Mouse (Mus musculus): ENCODE data around the gene Rbm45.

The Rbm45 gene

GRCm38 (mm10) chr2:76369821-76370655 is at the start of gene Rbm45:
Rbm45 (plus strand) TSS chr2:76369984.
- peak; percentile 96 to 97 for DNase-seq

GRCm38 (mm10) chr2:76320336-76320735 is 49.4 kb upstream of the Rbm45 start:
- no peak for DNase-seq

GRCm38 (mm10) chr2:76323185-76323875 is 46.5 kb upstream of the Rbm45 start:
- no peak for DNase-seq

- DNase-seq: no peak
Observed at GRCm38 (mm10) chr2:76324463-76324862, 45.3 kb upstream of the Rbm45 start.

GRCm38 (mm10) chr2:76326161-76326560 is 43.6 kb upstream of the Rbm45 start:
- DNase-seq: no peak

- no peak for DNase-seq
Observed at GRCm38 (mm10) chr2:76330081-76330480, 39.7 kb upstream of the Rbm45 start.

- DNase-seq: no peak
Observed at GRCm38 (mm10) chr2:76332161-76332805, 37.5 kb upstream of the Rbm45 start.

- DNase-seq: peak in 1 of 2 experiments; percentile 33
Observed at GRCm38 (mm10) chr2:76334596-76334995, 35.2 kb upstream of the Rbm45 start.

- DNase-seq: peak in 1 of 2 experiments; percentile 14
Observed at GRCm38 (mm10) chr2:76338215-76339156, 31.3 kb upstream of the Rbm45 start, which contains the start of gene Pde11a. Pde11a (minus strand) TSS chr2:76338774.

GRCm38 (mm10) chr2:76342146-76342545 is 27.6 kb upstream of the Rbm45 start:
- DNase-seq: peak; percentile 67

GRCm38 (mm10) chr2:76347839-76348238 is 21.9 kb upstream of the Rbm45 start:
- no peak for DNase-seq

GRCm38 (mm10) chr2:76360226-76360625 is 9.6 kb upstream of the Rbm45 start, which contains the start of gene Cyct:
Cyct (minus strand) TSS chr2:76360450.
- DNase-seq: no peak

GRCm38 (mm10) chr2:76362111-76362510 is 7.7 kb upstream of the Rbm45 start:
- DNase-seq: peak; percentile 53 to 70

- DNase-seq: no peak
Observed at GRCm38 (mm10) chr2:76365811-76366210, 4.0 kb upstream of the Rbm45 start.

GRCm38 (mm10) chr2:76367188-76367922 is 2.4 kb upstream of the Rbm45 start:
- peak; percentile 93 to 95 for DNase-seq

- no peak for DNase-seq
Observed at GRCm38 (mm10) chr2:76368861-76369660, 723 bp upstream of the Rbm45 start.

GRCm38 (mm10) chr2:76370656-76370922 is 805 bp downstream of the Rbm45 start:
- no peak for DNase-seq

GRCm38 (mm10) chr2:76372244-76372643 is 2.5 kb downstream of the Rbm45 start:
- no peak for DNase-seq

- no peak for DNase-seq
Observed at GRCm38 (mm10) chr2:76374544-76375206, 4.9 kb downstream of the Rbm45 start.

GRCm38 (mm10) chr2:76378646-76379045 is 8.9 kb downstream of the Rbm45 start:
- DNase-seq: no peak
